Mouse (Mus musculus) retina, postnatal 1 day (tissue): ENCODE results near the gene Tchhl1.
"Not testable (repeated sequence)": the region's sequence is repeated elsewhere in the genome, so short reads cannot be mapped to it uniquely, and the experiment has no call there.

ENCODE experiments used
- DNase-seq: peaks from one replicate; pipeline ENCODE4 v3.0.0-alpha.2; 2012

Gene Tchhl1

DNA sequence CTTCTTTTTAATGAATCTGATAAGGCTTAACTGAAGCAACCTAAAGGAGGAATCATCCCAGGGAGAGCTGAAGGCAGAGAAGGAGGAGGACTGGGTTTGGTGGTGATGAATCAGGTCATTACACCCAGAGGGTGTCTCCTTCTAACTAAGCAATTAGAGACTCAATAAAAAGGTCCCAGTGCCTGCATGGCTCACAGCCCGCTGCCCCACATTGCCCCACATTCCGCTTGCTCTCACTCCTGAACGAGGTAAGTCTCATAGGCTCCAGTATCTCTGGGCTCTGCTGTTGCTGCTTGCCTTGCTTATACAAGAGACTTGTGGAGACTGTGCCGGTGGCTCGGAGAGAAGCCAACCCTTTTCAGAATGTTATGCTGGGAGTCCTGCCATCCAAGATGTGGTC lies at the start of gene Tchhl1:
Tchhl1 (plus strand) TSS at position 194 of the 400 bp plus-strand sequence.
- DNase-seq, result peak; percentile 20

DNA sequence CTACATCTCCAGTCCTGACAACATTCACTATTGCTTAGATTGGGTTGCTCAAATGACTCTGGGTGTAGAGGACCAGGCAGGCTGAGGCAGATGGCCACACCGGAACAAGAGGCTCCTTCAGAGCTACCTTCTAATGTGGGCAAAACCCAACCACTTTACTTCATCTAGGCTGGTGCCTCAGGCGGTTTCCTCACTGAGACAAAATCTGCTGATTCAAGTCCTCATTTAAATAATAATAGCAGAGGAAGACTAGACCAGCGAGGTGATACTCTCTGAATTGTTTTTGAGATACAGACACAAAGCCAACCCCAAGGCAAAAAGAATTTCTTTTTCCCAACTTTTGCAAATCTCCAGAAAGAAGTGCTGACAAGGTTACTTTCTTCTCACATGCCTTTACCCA lies 36.9 kb upstream of the Tchhl1 start:
- no peak for DNase-seq

DNA sequence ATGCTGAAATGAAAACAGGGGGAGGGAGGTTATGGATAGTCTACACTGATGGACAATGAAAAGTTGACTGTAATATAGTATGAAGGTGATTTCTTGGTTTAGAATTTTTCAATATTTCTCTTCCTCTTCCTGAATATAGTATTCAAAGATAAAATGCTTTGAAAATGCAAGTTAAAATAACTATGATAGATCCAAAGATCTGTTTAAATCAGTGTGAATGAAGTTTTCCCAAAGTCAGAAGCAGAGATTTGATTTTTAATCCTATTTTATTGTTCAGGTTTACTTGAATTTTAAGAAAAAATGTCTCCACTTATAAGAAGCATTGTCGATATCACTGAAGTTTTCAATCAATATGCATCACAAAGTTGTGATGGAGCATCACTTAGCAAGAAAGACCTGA lies 26.5 kb upstream of the Tchhl1 start, which contains the start of gene Tchh:
Tchh (plus strand) TSS at position 301 of the 400 bp plus-strand sequence.
- no peak for DNase-seq

DNA sequence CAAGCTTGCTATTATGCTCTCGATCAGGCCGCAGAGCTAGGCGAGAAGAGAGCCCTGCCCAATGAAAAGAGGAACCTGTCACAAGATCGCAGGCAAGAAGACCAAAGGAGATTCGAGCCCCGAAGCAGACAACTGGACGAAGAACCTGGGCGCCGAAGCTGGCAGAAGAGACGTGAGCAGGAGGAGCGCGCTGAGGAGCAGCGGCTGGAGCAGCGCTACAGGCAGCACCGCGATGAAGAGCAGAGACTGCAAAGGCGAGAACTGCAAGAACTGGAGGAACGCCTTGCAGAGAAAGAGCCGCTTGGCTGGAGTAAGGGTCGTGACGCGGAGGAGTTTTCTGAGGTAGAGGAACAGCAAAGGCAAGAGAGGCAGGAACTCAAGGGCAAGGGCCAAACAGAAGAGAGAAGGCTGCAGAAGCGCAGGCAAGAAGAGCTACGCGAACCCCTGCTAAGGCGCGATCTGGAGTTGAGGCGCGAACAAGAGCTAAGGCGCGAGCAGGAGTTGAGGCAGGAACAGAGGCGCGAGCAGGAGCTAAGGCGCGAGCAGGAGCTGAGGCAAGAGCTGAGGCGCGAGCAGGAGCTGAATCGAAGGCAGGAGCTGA lies 25.0 kb upstream of the Tchhl1 start:
- DNase-seq, result peak; percentile 61

DNA sequence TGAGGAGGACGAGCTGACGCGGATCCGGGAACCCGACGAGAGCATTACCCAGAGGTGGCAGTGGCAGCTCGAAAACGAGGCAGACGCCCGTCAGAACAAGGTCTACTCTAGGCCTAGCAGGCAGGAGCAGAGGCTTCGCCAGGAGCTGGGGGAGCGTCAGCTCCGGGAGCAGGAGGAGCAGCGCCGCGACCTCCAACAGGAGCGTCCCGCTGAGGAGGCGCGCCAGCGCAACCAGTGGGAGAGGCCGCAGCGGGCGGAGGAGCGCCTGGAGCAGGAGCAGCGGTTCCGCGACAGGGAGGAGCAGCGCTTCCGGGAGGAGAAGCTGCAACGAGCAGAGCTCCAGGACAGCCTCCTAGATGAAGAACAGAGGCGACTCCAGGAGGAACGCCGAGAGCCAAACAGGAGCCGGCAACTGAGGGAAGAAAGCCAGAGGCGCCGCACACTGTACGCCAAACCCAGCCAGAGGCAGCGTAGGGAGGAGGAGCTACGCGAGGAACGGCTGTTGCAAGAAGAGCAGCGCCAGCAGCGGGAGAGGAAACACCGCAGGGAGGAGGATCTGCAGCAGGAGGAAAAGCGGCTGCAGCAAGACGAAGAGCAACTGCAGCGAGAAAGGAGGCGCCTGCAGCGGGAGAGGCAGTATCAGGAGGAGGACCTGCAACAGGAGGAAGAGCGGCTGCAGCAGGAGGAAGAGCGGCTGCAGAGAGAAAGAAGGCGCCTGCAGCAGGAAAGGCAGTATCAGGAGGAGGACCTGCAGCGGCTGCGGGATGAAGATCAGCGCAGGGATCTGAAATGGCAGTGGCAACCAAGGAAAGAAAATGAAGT lies 24.0 kb upstream of the Tchhl1 start:
- DNase-seq, result peak; percentile 89

DNA sequence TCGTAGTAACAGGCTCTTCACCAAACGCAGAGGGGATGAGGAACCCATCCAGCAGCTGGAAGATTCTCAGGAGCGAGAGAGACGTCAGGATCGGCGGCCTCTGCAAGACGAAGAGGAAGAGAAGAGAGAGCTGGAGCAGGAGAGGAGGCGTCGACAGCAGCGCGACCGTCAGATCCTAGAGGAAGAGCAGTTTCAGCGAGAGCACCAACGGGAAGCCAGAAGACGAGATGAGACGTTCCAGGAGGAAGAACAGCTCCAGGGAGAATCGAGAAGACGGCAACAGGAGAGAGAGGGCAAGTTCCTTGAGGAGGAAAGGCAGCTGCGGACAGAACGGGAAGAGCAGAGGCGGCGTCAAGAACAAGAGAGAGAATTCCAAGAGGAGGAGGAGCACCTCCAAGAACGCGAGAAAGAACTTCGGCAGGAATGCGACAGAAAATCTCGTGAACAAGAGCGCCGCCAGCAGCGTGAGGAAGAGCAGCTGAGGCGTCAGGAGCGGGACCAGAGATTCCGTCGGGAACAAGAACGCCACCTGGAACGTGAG lies 23.3 kb upstream of the Tchhl1 start:
- DNase-seq, result peak; percentile 62

DNA sequence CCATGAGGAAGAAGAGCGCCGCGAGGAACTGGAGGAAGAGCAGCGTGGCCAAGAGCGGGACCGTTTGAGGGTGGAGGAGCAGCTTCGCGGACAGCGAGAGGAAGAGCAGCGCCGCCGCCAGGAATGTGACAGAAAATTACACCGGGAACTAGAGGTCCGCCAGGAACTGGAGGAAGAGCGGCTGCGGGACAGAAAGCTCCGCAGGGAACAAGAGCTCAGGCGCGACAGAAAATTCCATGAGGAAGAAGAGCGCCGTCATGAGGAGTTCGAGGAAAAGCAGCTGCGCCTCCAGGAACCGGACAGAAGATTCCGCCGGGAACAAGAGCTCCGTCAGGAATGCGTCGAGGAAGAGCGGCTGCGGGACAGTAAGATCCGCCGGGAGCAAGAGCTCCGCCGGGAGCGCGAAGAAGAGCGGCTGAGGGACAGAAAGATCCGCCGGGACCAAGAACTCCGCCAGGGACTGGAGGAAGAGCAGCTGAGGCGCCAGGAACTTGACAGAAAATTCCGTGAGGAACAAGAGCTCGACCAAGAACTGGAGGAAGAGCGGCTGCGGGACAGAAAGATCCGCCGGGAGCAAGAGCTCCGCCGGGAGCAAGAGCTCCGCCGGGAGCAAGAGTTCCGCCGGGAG lies 22.3 kb upstream of the Tchhl1 start:
- peak; percentile 77 for DNase-seq

DNA sequence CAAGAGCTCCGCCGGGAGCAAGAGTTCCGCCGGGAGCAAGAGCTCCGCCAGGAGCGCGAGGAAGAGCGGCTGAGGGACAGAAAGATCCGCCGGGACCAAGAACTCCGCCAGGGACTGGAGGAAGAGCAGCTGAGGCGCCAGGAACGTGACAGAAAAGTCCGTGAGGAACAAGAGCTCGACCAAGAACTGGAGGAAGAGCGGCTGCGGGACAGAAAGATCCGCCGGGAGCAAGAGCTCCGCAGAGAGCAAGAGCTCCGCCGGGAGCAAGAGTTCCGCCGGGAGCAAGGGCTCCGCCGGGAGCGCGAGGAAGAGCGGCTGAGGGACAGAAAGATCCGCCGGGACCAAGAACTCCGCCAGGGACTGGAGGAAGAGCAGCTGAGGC lies 21.8 kb upstream of the Tchhl1 start:
- not testable (repeated sequence) for DNase-seq

DNA sequence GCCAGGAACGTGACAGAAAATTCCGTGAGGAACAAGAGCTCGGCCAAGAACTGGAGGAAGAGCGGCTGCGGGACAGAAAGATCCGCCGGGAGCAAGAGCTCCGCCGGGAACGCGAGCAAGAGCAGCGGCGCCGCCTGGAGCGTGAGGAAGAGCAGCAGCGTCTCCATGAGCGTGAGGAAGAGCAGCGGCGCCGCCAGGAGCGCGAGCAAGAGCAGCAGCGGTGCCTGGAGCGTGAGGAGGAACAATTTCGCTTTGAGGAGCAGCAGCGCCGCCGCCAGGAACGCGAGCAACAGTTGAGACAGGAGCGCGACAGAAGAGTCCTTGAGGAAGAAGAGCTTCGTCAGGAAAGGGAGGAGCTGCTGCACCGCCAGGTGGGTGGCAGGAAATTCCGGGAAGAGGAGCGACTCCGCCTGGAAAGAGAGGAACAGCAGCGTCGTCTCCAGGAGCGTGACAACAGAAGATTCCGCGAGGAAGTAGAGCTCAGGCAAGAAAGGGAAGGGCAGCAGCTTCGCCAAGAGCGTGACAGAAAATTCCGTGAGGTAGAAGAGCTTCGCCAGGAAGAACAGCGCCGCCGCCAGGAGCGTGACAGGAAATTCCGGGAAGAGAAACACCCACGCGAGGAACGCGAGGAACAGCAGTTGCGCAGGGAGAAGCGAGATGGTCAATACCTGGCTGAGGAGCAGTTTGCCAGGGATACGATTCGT lies 21.3 kb upstream of the Tchhl1 start:
- peak; percentile 83 for DNase-seq

DNA sequence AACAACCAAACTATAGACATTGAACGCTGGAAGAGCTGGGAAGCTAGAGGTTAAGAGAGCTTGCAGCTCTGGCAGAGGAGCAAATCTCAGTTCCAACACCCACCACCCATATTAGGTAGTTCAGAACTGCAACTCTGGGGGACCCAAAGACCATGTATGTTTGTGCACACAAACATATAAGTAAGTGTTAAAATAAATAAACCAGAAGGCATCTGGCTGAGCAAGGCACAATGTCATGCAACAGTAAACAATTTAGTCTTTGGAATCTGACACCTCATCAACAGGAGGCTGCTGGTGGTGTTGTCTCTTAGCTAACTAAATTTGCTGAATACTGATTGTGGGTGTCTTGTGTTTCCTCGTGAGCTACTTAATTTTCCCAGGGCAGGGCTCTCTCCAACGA lies 2.0 kb upstream of the Tchhl1 start:
- no peak for DNase-seq

DNA sequence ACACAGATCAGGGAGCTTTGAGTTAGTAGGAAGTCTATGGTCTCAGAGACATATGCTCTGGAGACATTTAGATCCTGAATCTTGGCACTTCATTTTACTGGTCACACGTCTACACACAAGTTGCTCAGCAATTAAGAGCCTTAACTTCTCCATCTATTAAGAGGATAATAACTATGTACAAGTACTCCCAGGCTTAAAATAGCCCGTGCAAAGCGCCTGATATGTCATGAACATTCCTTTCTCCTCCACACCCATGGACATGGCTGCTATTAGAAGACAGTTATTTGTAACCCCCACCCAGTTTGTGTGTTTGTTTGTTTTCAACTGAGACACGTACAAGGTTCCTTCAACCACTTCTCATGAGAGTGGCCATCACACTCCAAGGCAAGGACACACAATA lies 1.4 kb upstream of the Tchhl1 start:
- peak; percentile 2 for DNase-seq

DNA sequence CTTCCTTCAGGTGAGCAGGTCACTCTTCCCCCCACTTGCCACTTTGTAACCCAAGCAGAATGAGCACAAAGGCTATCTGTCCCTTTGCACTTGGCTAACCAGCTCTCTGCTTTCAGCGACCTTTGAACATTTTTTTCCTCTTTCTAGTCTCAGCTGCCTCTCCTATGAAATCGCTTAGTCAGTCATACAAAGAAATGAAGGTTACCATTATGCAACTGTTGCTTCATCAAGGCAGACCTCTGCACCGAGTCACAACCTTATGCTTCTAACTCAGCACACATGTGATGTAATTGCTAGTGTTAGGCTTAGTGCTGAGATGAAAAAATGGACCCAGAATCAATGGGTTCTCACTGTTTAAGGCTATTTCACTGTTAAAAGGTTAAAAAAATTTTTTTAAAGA lies 1.1 kb downstream of the Tchhl1 start:
- DNase-seq, result no peak

DNA sequence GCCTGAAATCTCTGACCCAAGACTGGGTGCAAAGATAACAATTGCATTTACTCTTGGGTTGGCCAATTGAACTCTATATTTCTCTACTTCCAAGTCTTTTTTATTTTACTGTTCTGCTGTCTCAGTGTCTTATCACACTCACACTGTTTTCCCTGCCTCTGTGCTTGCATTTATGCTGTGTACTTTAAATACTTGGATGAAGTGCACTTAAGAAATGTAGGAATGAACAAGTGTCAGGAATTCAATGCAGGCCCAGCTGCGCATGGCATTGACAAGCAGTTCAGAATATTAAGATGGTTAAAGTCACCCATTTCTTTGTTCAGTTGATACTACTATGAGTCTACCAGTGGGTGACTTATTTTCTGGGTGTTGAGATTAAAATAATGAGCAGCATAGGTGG lies 11.5 kb downstream of the Tchhl1 start:
- DNase-seq, result no peak

DNA sequence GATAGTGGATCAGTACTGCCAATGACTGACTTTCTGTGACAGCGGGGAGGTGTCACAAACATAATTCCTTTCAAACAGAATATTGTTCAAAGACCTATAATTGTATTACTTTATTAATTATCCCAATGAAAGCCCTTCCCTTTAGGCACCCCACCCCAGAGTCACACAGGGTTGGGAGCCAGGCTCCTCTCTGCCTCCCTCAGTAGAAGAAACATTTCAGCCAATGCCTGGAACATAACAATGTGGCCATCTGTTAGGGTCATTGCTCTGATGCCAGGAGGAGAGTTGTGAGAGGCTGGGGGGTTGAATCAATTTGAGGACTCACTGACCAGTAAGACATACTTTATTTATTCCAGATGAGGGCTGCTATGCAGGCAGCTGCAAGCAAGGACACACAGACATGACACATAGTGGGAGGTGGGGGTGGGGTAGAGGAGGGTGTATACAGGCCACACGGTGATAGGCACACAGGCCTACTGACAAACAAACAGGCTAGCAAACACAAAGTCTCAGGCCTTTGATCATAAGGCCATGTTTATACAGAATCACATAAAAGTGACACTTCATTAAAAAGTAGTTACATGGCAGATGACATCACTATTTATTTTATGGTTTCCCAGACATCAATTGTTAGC lies 13.5 kb downstream of the Tchhl1 start:
- DNase-seq, result no peak

DNA sequence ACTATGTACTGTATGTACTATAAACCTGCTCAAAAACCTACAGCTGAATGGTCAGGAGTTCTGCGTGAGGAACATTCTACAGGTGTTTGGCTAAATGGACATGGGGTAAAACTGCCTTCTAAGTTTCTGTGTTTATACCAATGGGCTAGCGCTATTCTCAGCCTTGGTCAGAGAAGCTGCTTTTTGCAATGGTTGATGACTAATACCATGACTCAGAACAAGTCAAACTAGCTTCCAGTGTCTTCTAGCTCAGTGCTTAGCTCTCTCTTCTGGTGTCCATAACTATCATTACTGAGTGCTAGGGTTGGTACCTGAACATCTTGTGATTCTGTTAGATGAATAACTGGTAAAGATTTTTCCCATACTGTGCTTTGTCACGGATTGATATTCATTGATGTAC lies 17.1 kb downstream of the Tchhl1 start:
- no peak for DNase-seq

DNA sequence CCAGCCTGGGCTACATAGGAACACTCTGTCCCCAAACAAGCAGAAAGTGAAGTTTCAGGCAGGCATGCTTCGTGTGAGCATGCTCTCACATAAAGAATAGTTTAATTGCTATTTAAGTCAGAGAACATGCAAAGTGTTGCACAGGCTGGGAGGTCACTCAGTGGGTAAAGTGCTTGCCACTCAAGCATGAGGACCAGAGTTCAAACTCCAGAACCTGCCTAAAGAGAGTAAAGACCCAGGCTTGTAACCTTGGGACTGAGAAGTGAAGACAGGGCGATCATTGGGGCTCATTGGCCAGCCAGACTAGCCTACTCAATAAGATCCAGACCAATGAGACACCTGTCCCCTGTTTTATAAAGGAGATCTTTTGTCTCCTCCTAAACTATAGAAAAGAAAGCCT lies 20.0 kb downstream of the Tchhl1 start:
- DNase-seq, result no peak

DNA sequence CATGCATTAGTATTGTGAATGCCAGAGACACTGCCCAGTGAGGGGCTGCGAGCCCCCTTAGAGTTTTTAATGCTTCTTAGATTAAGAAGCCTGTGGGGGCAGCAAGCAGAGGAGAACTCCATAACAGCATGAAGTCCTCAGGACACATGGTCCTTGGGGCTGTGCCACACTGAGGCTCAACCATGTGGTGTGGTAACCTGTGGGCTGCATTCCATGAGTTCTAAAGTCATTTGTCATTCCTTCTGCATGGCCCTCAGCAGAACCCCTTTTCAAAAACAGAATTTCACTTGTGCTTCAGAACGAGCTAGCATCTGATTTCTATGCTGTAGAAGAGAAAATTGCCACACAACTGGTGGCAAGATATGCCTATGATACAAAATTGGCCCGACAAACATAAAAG lies 23.6 kb downstream of the Tchhl1 start:
- no peak for DNase-seq

DNA sequence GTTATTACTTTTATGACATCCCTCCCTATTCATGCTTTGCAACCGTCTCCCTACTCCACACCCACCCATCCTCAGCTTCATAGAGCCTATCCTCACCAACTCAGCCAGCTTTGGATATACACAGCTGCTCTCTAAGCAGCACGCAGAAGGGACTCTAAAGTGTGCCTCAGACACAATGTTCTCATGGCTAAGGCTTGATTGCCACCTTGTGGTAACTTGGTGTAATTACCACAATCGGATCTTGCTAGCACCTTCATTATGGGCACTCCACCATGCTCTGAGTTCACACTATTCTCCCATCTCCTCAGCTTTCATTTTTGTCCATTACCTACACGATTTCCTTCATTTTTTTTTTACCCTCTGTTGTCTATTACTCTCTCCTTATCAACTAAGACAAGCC lies 25.4 kb downstream of the Tchhl1 start:
- peak; percentile 86 for DNase-seq

DNA sequence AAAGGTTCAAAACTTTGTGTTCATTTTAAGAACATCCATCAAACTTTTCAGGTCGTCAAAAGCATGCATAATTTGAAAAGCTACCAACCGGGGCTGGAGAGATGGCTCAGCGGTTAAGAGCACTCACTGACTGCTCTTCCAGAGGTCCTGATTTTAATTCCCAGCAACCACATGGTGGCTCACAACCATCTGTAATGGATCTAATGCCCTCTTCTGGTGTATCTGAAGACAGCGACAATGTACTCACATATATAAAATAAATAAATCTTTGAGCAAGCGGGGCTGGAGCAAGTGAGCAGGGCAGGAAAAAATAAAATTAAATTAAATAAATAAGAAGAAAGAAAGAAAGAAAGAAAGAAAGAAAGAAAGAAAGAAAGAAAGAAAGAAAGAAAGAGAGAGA lies 26.2 kb downstream of the Tchhl1 start:
- not testable (repeated sequence) for DNase-seq

DNA sequence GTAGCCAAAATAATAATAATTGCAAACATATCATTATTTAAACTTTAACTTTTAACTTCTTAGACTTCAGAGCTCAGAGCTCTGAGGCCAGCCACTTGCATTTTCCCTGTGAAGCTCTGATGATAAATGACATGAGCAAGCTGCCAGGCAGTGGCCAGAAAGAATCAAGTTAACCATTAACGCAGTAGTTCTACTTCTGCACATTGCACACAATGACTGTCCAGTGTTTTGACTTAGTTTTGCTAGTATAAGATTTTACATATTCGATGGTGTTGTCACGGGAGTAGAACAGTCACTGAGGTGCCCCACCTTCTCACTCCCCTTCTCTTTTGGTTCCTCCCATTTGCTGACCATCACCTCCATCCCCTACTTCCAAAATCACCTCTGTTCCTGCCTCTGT lies 28.6 kb downstream of the Tchhl1 start:
- DNase-seq, result no peak

DNA sequence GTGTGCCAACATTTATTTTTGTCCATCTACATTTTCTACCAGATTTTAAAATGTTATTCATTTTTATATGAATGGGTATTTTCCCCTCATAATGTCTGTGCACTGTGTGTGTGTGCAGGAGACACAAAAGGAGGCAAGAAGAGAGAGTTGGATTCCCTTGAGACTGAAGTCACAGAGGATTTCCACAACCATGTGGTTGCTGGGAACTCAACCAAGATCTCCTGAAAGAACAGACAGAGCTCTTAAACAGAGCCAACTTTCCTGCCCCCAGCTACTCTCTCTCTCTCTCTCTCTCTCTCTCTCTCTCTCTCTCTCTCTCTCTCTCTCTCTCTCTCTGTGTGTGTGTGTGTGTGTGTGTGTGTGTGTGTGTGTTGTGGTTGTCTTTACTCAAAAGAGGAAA lies 30.6 kb downstream of the Tchhl1 start:
- no peak for DNase-seq

DNA sequence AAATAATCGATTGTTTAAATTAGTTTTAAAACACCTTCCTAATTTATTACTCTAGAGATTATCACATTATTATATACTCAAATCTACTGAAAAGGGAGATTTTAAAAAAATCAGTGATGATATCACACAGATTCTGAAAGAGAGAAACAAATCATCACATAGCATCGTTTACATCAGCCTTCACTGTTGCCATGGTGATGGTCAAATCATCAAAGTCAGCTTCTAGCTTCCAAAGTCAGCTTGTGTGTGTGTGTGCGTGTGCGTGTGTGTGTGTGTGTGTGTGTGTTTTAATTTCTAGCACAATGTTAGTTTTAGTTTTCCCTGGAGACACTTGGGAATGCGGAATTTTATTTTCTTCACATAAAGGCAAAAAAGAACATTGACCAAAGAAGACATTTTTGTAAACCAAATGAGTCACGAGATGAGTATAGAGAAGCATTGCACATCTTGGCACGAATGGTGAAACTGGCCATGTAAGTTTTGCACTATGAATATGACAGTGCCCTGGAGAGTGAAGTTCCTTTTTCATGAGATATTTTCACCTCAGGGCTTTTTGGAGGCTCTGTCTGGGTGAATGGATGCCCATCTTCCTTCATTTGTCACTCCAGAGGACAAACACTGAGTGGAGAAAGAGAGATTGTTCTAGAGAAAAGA lies 36.1 kb downstream of the Tchhl1 start:
- DNase-seq, result no peak
